Mouse (Mus musculus): ENCODE results near the gene Olfr959. TPM values are rescaled to one million over a fixed set of nuclear protein-coding genes. Genes with fewer than 3 reads are reported as not detected.

Gene Olfr959
- polyA plus RNA-seq (2012; rRNA removed) (not detected in 2 replicates), polyA plus RNA-seq (2014; fragmentation: Nextera tagmentation; extraction: Ambion mirVana) (not detected in 2 replicates)

DNA sequence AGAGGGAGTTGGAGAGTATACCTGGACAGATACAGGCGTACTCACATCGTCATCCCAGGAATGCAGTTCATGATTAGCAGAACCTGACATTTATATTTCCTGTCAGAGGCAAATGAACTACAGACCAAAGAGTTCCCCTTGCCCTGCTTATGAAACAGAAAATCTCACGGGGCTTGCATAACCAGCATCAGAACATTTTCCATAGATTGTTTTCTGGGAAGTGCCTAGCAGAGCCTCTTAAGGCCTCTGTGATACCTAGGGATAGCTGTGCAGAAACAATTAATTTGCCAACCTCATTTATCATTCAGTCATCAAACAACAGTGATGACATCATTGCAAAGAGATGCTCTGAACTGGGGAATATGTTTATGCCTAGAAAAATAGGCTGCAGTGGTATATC lies at the start of gene Olfr959:
Gene Olfr959 (minus strand): TSS at position 101 of the 400 bp plus-strand sequence.
- no peaks in the 10 kb centered on the region for H3K27me3 ChIP-seq (ENCODE audit: control insufficient read depth, insufficient read depth, low read length)
- DNase-seq (ENCODE audit: low read depth in 3 of 3, low spot score in 3 of 3) (no peak), ATAC-seq (ENCODE audit: insufficient read depth) (no peak)
- H3K4me1 ChIP-seq (replicated peaks; ENCODE audit: control insufficient read depth in 2 of 2, insufficient read depth in 2 of 2, low read length in 1 of 2): no peaks in the 10 kb centered on the region
- WGBS (ENCODE audit: insufficient replicate concordance): 46% methylated on average over 3 of the region's 3 CpGs
- no peak within 1 kb of the TSS for H3K4me3 ChIP-seq (ENCODE audit: insufficient read depth in 1 of 2, low read depth in 2 of 2, low read length in 2 of 2)
- H3K9ac ChIP-seq (replicated peaks): no peak within 1 kb of the TSS
- H3K4me2 ChIP-seq (ENCODE audit: low read depth): no peak within 1 kb of the TSS
- H3K9me3 ChIP-seq (ENCODE audit: control insufficient read depth, low read length): no peaks in the 10 kb centered on the region
- TF ChIP-seq CTCF (IDR thresholded peaks at IDR 0.05; ENCODE audit: low read depth) (no peak), EP300 (IDR thresholded peaks at IDR 0.05; ENCODE audit: low read depth) (no peak)
- no peak within 1 kb of the TSS for H3K27ac ChIP-seq
- H3K36me3 ChIP-seq (replicated peaks; ENCODE audit: control insufficient read depth, insufficient read depth, low read depth): no peaks in the 10 kb centered on the region

DNA sequence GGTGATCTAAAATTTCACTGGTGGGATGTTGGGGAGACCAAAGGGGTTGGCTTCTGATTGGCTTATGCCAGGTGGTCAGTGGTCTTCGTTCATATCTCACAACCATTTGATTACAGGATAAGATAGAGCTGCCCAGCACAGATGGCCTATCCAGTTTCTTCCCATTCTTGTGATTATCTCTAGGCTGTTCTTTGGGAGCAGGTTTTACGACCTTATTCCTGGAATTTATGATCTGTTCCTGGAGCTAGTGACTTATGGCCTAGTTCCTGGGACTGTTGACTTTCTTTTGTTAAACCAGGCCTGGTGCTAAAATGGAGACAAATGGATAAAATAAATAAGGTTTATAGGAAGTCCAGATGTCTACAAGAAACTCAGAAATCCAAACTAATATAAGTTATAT lies 49.3 kb upstream of the Olfr959 start:
- no peak for DNase-seq (ENCODE audit: low read depth in 3 of 3, low spot score in 3 of 3)
- no peaks in the 10 kb centered on the region for H3K36me3 ChIP-seq (replicated peaks; ENCODE audit: control insufficient read depth, insufficient read depth, low read depth)
- ATAC-seq (ENCODE audit: insufficient read depth): no peak
- H3K4me2 ChIP-seq (ENCODE audit: low read depth): no peak overlapping the region
- H3K9ac ChIP-seq (replicated peaks): no peak overlapping the region
- H3K9me3 ChIP-seq (ENCODE audit: control insufficient read depth, low read length): no peaks in the 10 kb centered on the region
- no peaks in the 10 kb centered on the region for H3K27me3 ChIP-seq (ENCODE audit: control insufficient read depth, insufficient read depth, low read length)
- TF ChIP-seq CTCF (IDR thresholded peaks at IDR 0.05; ENCODE audit: low read depth) (no peak), EP300 (IDR thresholded peaks at IDR 0.05; ENCODE audit: low read depth) (no peak)
- H3K4me1 ChIP-seq (replicated peaks; ENCODE audit: control insufficient read depth in 2 of 2, insufficient read depth in 2 of 2, low read length in 1 of 2): no peaks in the 10 kb centered on the region
- 25% methylated on average over 2 of the region's 2 CpGs for WGBS (ENCODE audit: insufficient replicate concordance)
- H3K4me3 ChIP-seq (ENCODE audit: insufficient read depth in 1 of 2, low read depth in 2 of 2, low read length in 2 of 2): no peak overlapping the region
- no peak overlapping the region for H3K27ac ChIP-seq

DNA sequence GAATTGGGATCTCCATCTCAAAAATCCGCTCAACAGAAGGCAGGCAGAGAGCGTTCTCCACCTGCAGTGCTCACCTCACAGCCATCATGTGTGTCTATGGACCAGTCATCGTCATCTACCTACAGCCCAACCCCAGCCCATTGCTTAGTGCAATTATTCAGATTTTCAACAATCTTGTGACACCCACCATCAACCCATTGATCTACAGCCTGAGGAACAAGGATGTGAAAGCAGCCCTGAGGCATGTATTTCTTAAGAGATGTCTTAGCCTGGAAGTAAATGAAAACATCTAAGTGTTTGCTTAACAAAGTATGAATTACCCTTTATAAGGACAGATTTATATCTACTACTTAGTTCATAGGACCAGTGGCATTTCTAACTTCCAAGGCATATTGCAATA lies 48.4 kb upstream of the Olfr959 start:
- ATAC-seq (ENCODE audit: insufficient read depth) (no peak), DNase-seq (ENCODE audit: low read depth in 3 of 3, low spot score in 3 of 3) (no peak)
- no peaks in the 10 kb centered on the region for H3K9me3 ChIP-seq (ENCODE audit: control insufficient read depth, low read length)
- no peaks in the 10 kb centered on the region for H3K36me3 ChIP-seq (replicated peaks; ENCODE audit: control insufficient read depth, insufficient read depth, low read depth)
- H3K4me3 ChIP-seq (ENCODE audit: insufficient read depth in 1 of 2, low read depth in 2 of 2, low read length in 2 of 2): no peak overlapping the region
- no peak overlapping the region for H3K27ac ChIP-seq
- no peaks in the 10 kb centered on the region for H3K27me3 ChIP-seq (ENCODE audit: control insufficient read depth, insufficient read depth, low read length)
- H3K4me2 ChIP-seq (ENCODE audit: low read depth): no peak overlapping the region
- no peak overlapping the region for H3K9ac ChIP-seq (replicated peaks)
- WGBS (ENCODE audit: insufficient replicate concordance): 48% methylated on average over 3 of the region's 3 CpGs
- H3K4me1 ChIP-seq (replicated peaks; ENCODE audit: control insufficient read depth in 2 of 2, insufficient read depth in 2 of 2, low read length in 1 of 2): no peaks in the 10 kb centered on the region
- no peak for TF ChIP-seq EP300 (IDR thresholded peaks at IDR 0.05; ENCODE audit: low read depth)
- TF ChIP-seq CTCF (IDR thresholded peaks at IDR 0.05; ENCODE audit: low read depth): no peak

DNA sequence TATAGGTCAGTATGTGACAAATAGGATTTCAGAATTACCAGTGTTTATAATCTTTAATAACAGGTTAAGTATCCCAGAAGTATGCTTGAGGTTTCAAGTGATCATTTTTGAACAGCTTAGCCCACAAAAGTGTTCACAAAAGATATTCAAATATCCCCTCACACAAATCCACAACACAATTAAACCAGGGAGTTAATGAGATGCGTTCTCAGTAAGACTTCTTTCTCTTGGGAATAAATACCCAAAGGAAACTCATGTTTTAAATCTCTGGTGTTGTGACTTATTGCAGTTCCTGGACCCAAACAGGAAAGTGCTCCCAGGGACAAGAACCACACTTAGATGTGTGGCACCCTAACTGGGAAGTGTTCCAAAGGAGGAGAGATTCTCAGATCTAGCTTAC lies 45.7 kb upstream of the Olfr959 start, which contains the start of gene Olfr960:
Gene Olfr960 (plus strand): TSS at position 301 of the 400 bp plus-strand sequence.
- WGBS (ENCODE audit: insufficient replicate concordance): 61% methylated on average over 1 of the region's 1 CpGs
- TF ChIP-seq EP300 (IDR thresholded peaks at IDR 0.05; ENCODE audit: low read depth): no peak
- no peak for TF ChIP-seq CTCF (IDR thresholded peaks at IDR 0.05; ENCODE audit: low read depth)

DNA sequence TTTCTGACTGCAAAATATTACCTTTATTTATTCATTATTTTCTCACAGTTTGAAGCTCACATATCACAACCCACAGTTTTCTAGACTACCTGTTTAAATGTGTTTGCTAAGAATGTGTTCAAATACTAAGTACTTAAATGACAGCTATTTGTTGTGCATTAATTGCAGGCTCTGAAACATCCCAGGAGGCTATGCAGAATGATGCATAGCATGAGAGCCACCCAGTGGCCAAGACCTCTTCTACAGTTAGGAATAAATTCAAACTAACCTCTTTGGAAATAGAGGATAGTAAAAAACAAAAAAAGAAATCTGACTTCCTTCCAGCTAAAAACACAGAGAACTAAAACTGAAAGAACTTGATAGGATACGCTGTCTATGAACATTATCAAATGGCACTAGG lies 36.6 kb upstream of the Olfr959 start:
- TF ChIP-seq EP300 (IDR thresholded peaks at IDR 0.05; ENCODE audit: low read depth) (no peak), CTCF (IDR thresholded peaks at IDR 0.05; ENCODE audit: low read depth) (no peak)
- no peak overlapping the region for H3K4me2 ChIP-seq (ENCODE audit: low read depth)
- ATAC-seq (ENCODE audit: insufficient read depth) (no peak), DNase-seq (ENCODE audit: low read depth in 3 of 3, low spot score in 3 of 3) (no peak)
- no peaks in the 10 kb centered on the region for H3K27me3 ChIP-seq (ENCODE audit: control insufficient read depth, insufficient read depth, low read length)
- H3K36me3 ChIP-seq (replicated peaks; ENCODE audit: control insufficient read depth, insufficient read depth, low read depth): no peaks in the 10 kb centered on the region
- no peak overlapping the region for H3K27ac ChIP-seq
- 36% methylated on average over 1 of the region's 1 CpGs for WGBS (ENCODE audit: insufficient replicate concordance)
- no peak overlapping the region for H3K9ac ChIP-seq (replicated peaks)
- no peak overlapping the region for H3K4me3 ChIP-seq (ENCODE audit: insufficient read depth in 1 of 2, low read depth in 2 of 2, low read length in 2 of 2)
- no peaks in the 10 kb centered on the region for H3K4me1 ChIP-seq (replicated peaks; ENCODE audit: control insufficient read depth in 2 of 2, insufficient read depth in 2 of 2, low read length in 1 of 2)
- no peaks in the 10 kb centered on the region for H3K9me3 ChIP-seq (ENCODE audit: control insufficient read depth, low read length)

More for the DNA sequence above, 45.7 kb upstream of the Olfr959 start, which contains the start of gene Olfr960:
- H3K4me1 ChIP-seq (replicated peaks; ENCODE audit: control insufficient read depth in 2 of 2, insufficient read depth in 2 of 2, low read length in 1 of 2): no peaks in the 10 kb centered on the region
- DNase-seq (ENCODE audit: low read depth in 3 of 3, low spot score in 3 of 3): no peak
- H3K27me3 ChIP-seq (ENCODE audit: control insufficient read depth, insufficient read depth, low read length): no peaks in the 10 kb centered on the region
- H3K9me3 ChIP-seq (ENCODE audit: control insufficient read depth, low read length): no peaks in the 10 kb centered on the region
- H3K9ac ChIP-seq (replicated peaks): no peak within 1 kb of the TSS
- H3K36me3 ChIP-seq (replicated peaks; ENCODE audit: control insufficient read depth, insufficient read depth, low read depth): no peaks in the 10 kb centered on the region
- H3K4me3 ChIP-seq (ENCODE audit: insufficient read depth in 1 of 2, low read depth in 2 of 2, low read length in 2 of 2): no peak within 1 kb of the TSS
- no peak for ATAC-seq (ENCODE audit: insufficient read depth)
- no peak within 1 kb of the TSS for H3K27ac ChIP-seq
- no peak within 1 kb of the TSS for H3K4me2 ChIP-seq (ENCODE audit: low read depth)

All from liver, embryonic 14.5 days (tissue).